9 mouse cellular contexts compared by ENCODE assay signal in the genomic region with DNA sequence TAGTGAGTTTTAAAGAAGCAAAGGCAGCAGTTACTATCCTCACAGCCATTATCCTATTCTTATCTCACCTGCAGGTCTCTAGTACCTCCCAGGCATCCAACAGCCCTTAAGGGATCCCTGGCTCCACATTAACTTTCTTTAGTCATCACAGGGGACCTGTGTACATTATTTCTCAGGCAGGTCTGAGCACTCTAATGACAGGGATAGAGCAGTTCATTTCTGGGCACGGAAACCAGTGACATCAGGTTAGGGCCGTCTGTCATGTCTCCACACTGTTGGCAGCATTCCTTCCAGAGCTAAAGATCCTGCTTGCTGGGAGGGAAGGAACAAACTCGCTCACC. TPM values are rescaled to one million over a fixed set of nuclear protein-coding genes. Genes with fewer than 3 reads are reported as not detected.
DNase-seq lines count a peak whose midpoint lies in the region; ATAC-seq and TF ChIP-seq lines count a peak whose summit lies in the region.
"Had no signal": no experiment of that assay in that cellular context is flagged by ENCODE, and none has a peak within 500 bp of the region (broad histone marks: within the 10 kb centered on the region; RNA-seq: fewer than 3 reads in every experiment).

No protein-coding gene starts in this region.

- intact Hi-C loops in gastrocnemius, postnatal 36 days (cut with DNase I) = loop anchor here (5.0 kb wide), 1 partner anchor 441 kb away; no protein-coding TSS in a partner anchor

- ATAC-seq in heart, embryonic 16.5 days (replicated peaks; ENCODE audit: extremely low read depth, insufficient read depth, low FRiP score) = no peak
- ATAC-seq in hindbrain, embryonic 15.5 days (ENCODE audit: low FRiP score, low read depth) = no peak; the same call in 1 of the 2 replicates
- ATAC-seq in midbrain, embryonic 15.5 days (replicated peaks) = no peak
- no peak for ATAC-seq in granulocyte monocyte progenitor cell, adult 5-6 weeks (replicated peaks; ENCODE audit: poor library complexity, severe bottlenecking)

- no peak for TF ChIP-seq POLR2A in bone marrow macrophage, adult 2 months (IDR thresholded peaks at IDR 0.05; ENCODE audit: borderline replicate concordance, low read depth, low read length)

- peak overlapping the region; percentile 55; the same call in 1 of the 2 replicates for H3K9ac ChIP-seq in heart, embryonic 16.5 days (ENCODE audit: low read length)
- H3K9ac ChIP-seq in hindbrain, embryonic 15.5 days = no peak overlapping the region; the same call in 1 of the 2 replicates
- H3K9ac ChIP-seq in midbrain, embryonic 15.5 days = no peak overlapping the region

- H3K36me3 ChIP-seq in heart, embryonic 16.5 days (ENCODE audit: control insufficient read depth, insufficient read depth) = no peaks in the 10 kb centered on the region
- no peaks in the 10 kb centered on the region for H3K36me3 ChIP-seq in hindbrain, embryonic 15.5 days
- no peaks in the 10 kb centered on the region for H3K36me3 ChIP-seq in midbrain, embryonic 15.5 days (replicated peaks)

- no peak overlapping the region for H3K27ac ChIP-seq in heart, embryonic 16.5 days (ENCODE audit: low read length)
- no peak overlapping the region for H3K27ac ChIP-seq in bone marrow macrophage, adult 2 months (ENCODE audit: insufficient read depth, low read depth, low read length)
- peak overlapping the region; percentile 92; the same call in 1 of the 2 replicates for H3K27ac ChIP-seq in hindbrain, embryonic 15.5 days (replicated peaks)
- H3K27ac ChIP-seq in midbrain, embryonic 15.5 days = no peak overlapping the region

- no peak for DNase-seq in heart, adult 8-10 months (ENCODE audit: low spot score)
- DNase-seq in gastrocnemius, postnatal 36 days = no peak
- no peak for DNase-seq in spleen, postnatal 4 days (ENCODE audit: low spot score in 2 of 2)

- H3K9me3 ChIP-seq in heart, embryonic 16.5 days (replicated peaks; ENCODE audit: control insufficient read depth, low read length) = no peaks in the 10 kb centered on the region
- H3K9me3 ChIP-seq in hindbrain, embryonic 15.5 days = no peaks in the 10 kb centered on the region
- no peaks in the 10 kb centered on the region for H3K9me3 ChIP-seq in midbrain, embryonic 15.5 days

- WGBS in heart, embryonic 16.5 days = 0% methylated on average over 3 of the region's 3 CpGs
- 0% methylated on average over 3 of the region's 3 CpGs for WGBS in hindbrain, embryonic 15.5 days
- WGBS in midbrain, embryonic 15.5 days = 2% methylated on average over 3 of the region's 3 CpGs

- peak overlapping the region; percentile 51 for H3K4me2 ChIP-seq in heart, embryonic 16.5 days (ENCODE audit: low read depth, low read length)
- peak overlapping the region; percentile 63 for H3K4me2 ChIP-seq in hindbrain, embryonic 15.5 days
- H3K4me2 ChIP-seq in midbrain, embryonic 15.5 days = peak overlapping the region; percentile 69

- no peaks in the 10 kb centered on the region for H3K27me3 ChIP-seq in heart, embryonic 16.5 days (ENCODE audit: control insufficient read depth, insufficient read depth, low read length)
- no peaks in the 10 kb centered on the region for H3K27me3 ChIP-seq in hindbrain, embryonic 15.5 days
- H3K27me3 ChIP-seq in midbrain, embryonic 15.5 days (replicated peaks) = 0 out of 2 replicates have a peak, but pooled peaks cover 3% of the 10 kb centered on the region

- H3K4me3 ChIP-seq in heart, embryonic 16.5 days (ENCODE audit: low read length) = peak overlapping the region; percentile 63
- H3K4me3 ChIP-seq in bone marrow macrophage, adult 2 months (ENCODE audit: insufficient read depth, low read length) = peak overlapping the region; percentile 27; the same call in 1 of the 2 replicates
- H3K4me3 ChIP-seq in hindbrain, embryonic 15.5 days = peak overlapping the region; percentile 81
- H3K4me3 ChIP-seq in midbrain, embryonic 15.5 days = peak overlapping the region; percentile 75

- peaks cover 3% of the 10 kb centered on the region; the same call in 1 of the 2 replicates for H3K4me1 ChIP-seq in heart, embryonic 16.5 days (ENCODE audit: control insufficient read depth, insufficient read depth, low read length)
- H3K4me1 ChIP-seq in bone marrow macrophage, adult 2 months (ENCODE audit: control insufficient read depth, insufficient read depth, low read length) = peaks cover 3% of the 10 kb centered on the region; the same call in 1 of the 2 replicates
- peaks cover 14% of the 10 kb centered on the region for H3K4me1 ChIP-seq in hindbrain, embryonic 15.5 days (replicated peaks)
- H3K4me1 ChIP-seq in midbrain, embryonic 15.5 days = peaks cover 7% of the 10 kb centered on the region

- no peak for TF ChIP-seq CTCF in bone marrow macrophage, adult 2 months (IDR thresholded peaks at IDR 0.05; ENCODE audit: low read depth, low read length)

RNA-seq across cellular contexts. Expression of gene Fbxo7, which starts 0.4 kb away (rescaled TPM):
- polyA plus RNA-seq in heart, embryonic 16.5 days (2015; fragmentation: Nextera tagmentation; extraction: Ambion mirVana) = 20.9 and 24.2 TPM in 2 replicates
- total RNA-seq in heart, adult 8-10 months (2022) = 10 to 100 TPM; 15.3 to 18.8 (median 17.1) TPM
- polyA plus RNA-seq in bone marrow macrophage, adult 2 months (2012; ENCODE audit: insufficient read depth, insufficient read length, missing spikeins) = 22.8 and 28.3 TPM in 2 replicates
- 20.4 and 20.9 TPM in 2 replicates for polyA plus RNA-seq in hindbrain, embryonic 15.5 days (2015; fragmentation: Nextera tagmentation; extraction: Ambion mirVana)
- polyA plus RNA-seq in midbrain, embryonic 15.5 days (2015; fragmentation: Nextera tagmentation; extraction: Ambion mirVana) = 18.8 TPM in 2 replicates
- total RNA-seq in granulocyte monocyte progenitor cell, adult 5-6 weeks (2014; fragmentation: Nextera tagmentation) = 23.4 and 35.9 TPM in 2 replicates
- 16.8 and 24.3 TPM in 2 replicates for total RNA-seq in granulocyte monocyte progenitor cell, adult 5-6 weeks (2017)
- 1 to 10 TPM; 7.9 to 9.4 TPM for total RNA-seq in gastrocnemius, postnatal 36 days (2021)

RNA-seq across cellular contexts. Expression of gene Bpifc, which starts 9.7 kb away (rescaled TPM):
- 0.28 and 0.31 TPM in 2 replicates for polyA plus RNA-seq in heart, embryonic 16.5 days (2015; fragmentation: Nextera tagmentation; extraction: Ambion mirVana)
- total RNA-seq in heart, adult 8-10 months (2022) = not detected
- polyA plus RNA-seq in bone marrow macrophage, adult 2 months (2012; ENCODE audit: insufficient read depth, insufficient read length, missing spikeins) = 0.64 TPM in 1 of 2 replicates, not detected in the other
- 0.05 TPM in 1 of 2 replicates, not detected in the other for polyA plus RNA-seq in hindbrain, embryonic 15.5 days (2015; fragmentation: Nextera tagmentation; extraction: Ambion mirVana)
- polyA plus RNA-seq in midbrain, embryonic 15.5 days (2015; fragmentation: Nextera tagmentation; extraction: Ambion mirVana) = 0.11 TPM in 1 of 2 replicates, not detected in the other
- total RNA-seq in granulocyte monocyte progenitor cell, adult 5-6 weeks (2014; fragmentation: Nextera tagmentation) = 0.67 and 5.4 TPM in 2 replicates
- total RNA-seq in granulocyte monocyte progenitor cell, adult 5-6 weeks (2017) = 0.86 and 1.8 TPM in 2 replicates
- total RNA-seq in gastrocnemius, postnatal 36 days (2021) = not detected
- total RNA-seq: gastrocnemius, postnatal 4 days had no signal

Comparison
In these comparisons a context has a peak if more than half of its experiments do, and no peak if none do; other contexts are left out.
1. H3K4me3 ChIP-seq: peak in every context shown above with its lines; median percentile 81 in hindbrain, embryonic 15.5 days; 75 in midbrain, embryonic 15.5 days; 63 in heart, embryonic 16.5 days; 27 in bone marrow macrophage, adult 2 months.